18 mouse cellular contexts compared by ENCODE assay signal in genomic region chr7:117635584-117635983, GRCm38 (mm10).
DNase-seq lines count a peak whose midpoint lies in the region; ATAC-seq and TF ChIP-seq lines count a peak whose summit lies in the region.
"Had no signal": no experiment of that assay in that cellular context is flagged by ENCODE, and none has a peak within 500 bp of the region (broad histone marks: within the 10 kb centered on the region; RNA-seq: fewer than 3 reads in every experiment).

No protein-coding gene starts in this region.

- no peak overlapping the region for H3K27ac ChIP-seq in liver, embryonic 12.5 days
- no peak overlapping the region for H3K27ac ChIP-seq in liver, postnatal 0 days (ENCODE audit: low read depth)
- H3K27ac ChIP-seq: embryonic facial prominence, embryonic 12.5 days; hindbrain, embryonic 15.5 days; kidney, postnatal 0 days; liver, embryonic 15.5 days had no signal

- H3K4me1 ChIP-seq in liver, embryonic 12.5 days, result no peaks in the 10 kb centered on the region
- no peaks in the 10 kb centered on the region for H3K4me1 ChIP-seq in liver, postnatal 0 days (ENCODE audit: insufficient read depth)
- H3K4me1 ChIP-seq: embryonic facial prominence, embryonic 12.5 days; liver, embryonic 15.5 days had no signal

- H3K9ac ChIP-seq in liver, embryonic 12.5 days, result no peak overlapping the region
- no peak overlapping the region for H3K9ac ChIP-seq in liver, postnatal 0 days (replicated peaks)
- H3K9ac ChIP-seq: embryonic facial prominence, embryonic 12.5 days; hindbrain, embryonic 15.5 days; liver, embryonic 15.5 days had no signal

- no peak for DNase-seq in liver, postnatal 0 days
- DNase-seq in 416B (ENCODE audit: low read depth), result peak; percentile 89
- DNase-seq in right cerebral cortex, postnatal 10 days (ENCODE audit: low spot score in 2 of 2), result no peak
- DNase-seq in kidney, postnatal 36 days, result no peak
- DNase-seq: adrenal gland, adult 8-10 months; cerebellum, adult 9-10 months; gastrocnemius, postnatal 14 days; thymus, postnatal 14 days had no signal

- no peaks in the 10 kb centered on the region for H3K9me3 ChIP-seq in liver, embryonic 12.5 days (replicated peaks)
- H3K9me3 ChIP-seq in liver, postnatal 0 days (ENCODE audit: low read length), result no peaks in the 10 kb centered on the region
- H3K9me3 ChIP-seq: embryonic facial prominence, embryonic 12.5 days; hindbrain, embryonic 15.5 days; liver, embryonic 15.5 days had no signal

- 41% methylated on average over 4 of the region's 4 CpGs for WGBS in liver, embryonic 12.5 days (ENCODE audit: insufficient replicate concordance)
- WGBS in liver, postnatal 0 days (ENCODE audit: insufficient replicate concordance), result 42% methylated on average over 4 of the region's 4 CpGs

- H3K27me3 ChIP-seq in liver, embryonic 12.5 days (replicated peaks), result no peaks in the 10 kb centered on the region
- no peaks in the 10 kb centered on the region for H3K27me3 ChIP-seq in liver, postnatal 0 days (ENCODE audit: insufficient read depth, low read length)
- H3K27me3 ChIP-seq: embryonic facial prominence, embryonic 12.5 days; hindbrain, embryonic 15.5 days; liver, embryonic 15.5 days had no signal

- no peak for TF ChIP-seq CTCF in liver, postnatal 0 days (IDR thresholded peaks at IDR 0.05; ENCODE audit: low read depth)

- H3K4me3 ChIP-seq in liver, embryonic 12.5 days, result no peak overlapping the region
- H3K4me3 ChIP-seq in liver, postnatal 0 days (ENCODE audit: low read depth, low read length), result no peak overlapping the region
- H3K4me3 ChIP-seq: embryonic facial prominence, embryonic 12.5 days; erythroblast, embryonic 14.5 days; hindbrain, embryonic 15.5 days; liver, embryonic 15.5 days had no signal

- TF ChIP-seq EP300 in liver, postnatal 0 days (IDR thresholded peaks at IDR 0.05; ENCODE audit: low read depth), result no peak

- peak; percentile 21; the same call in 1 of the 2 replicates for ATAC-seq in liver, embryonic 12.5 days
- no peak for ATAC-seq in liver, postnatal 0 days
- ATAC-seq in common myeloid progenitor, adult 5-6 weeks (replicated peaks; ENCODE audit: low read depth, poor library complexity, severe bottlenecking), result peak; percentile 94
- peak; percentile 65 for ATAC-seq in megakaryocyte progenitor cell, adult 5-6 weeks (replicated peaks; ENCODE audit: poor library complexity)
- ATAC-seq: intestine, postnatal 0 days; lung, postnatal 0 days had no signal

- H3K4me2 ChIP-seq in liver, embryonic 12.5 days, result no peak overlapping the region
- no peak overlapping the region for H3K4me2 ChIP-seq in liver, postnatal 0 days (ENCODE audit: low read depth, low read length)
- H3K4me2 ChIP-seq: embryonic facial prominence, embryonic 12.5 days; hindbrain, embryonic 15.5 days; liver, embryonic 15.5 days had no signal

- no peaks in the 10 kb centered on the region for H3K36me3 ChIP-seq in liver, embryonic 12.5 days
- no peaks in the 10 kb centered on the region for H3K36me3 ChIP-seq in liver, postnatal 0 days (replicated peaks; ENCODE audit: insufficient read depth, low read length)
- H3K36me3 ChIP-seq: embryonic facial prominence, embryonic 12.5 days; liver, embryonic 15.5 days had no signal
